Mouse (Mus musculus) limb, embryonic 11.5 days (tissue): Measurements from ENCODE around the gene Ggt5. TPM values are rescaled to one million over a fixed set of nuclear protein-coding genes. Genes with fewer than 3 reads are reported as not detected.
"Not testable (repeated sequence)": the region's sequence is repeated elsewhere in the genome, so short reads cannot be mapped to it uniquely, and the experiment has no call there.

Experiments
- ATAC-seq: fragments of 200-750 bp; cut with Nextera tagmentation; 2 replicates; pipeline ENCODE4 v1.8.0; 2017; ENCODE audit warnings: low read depth; ENCODE audit not compliant: insufficient number of reproducible peaks, low FRiP score, low TSS enrichment
- DNase-seq: peaks from one replicate; pipeline ENCODE4 v3.0.0-alpha.2; 2015; ENCODE audit warnings: low spot score
- H3K27ac ChIP-seq: fragments of 300-500 bp; sonication (generic); replicated peaks from 2 replicates; pipeline ENCODE4 v1.5.1; 2014; ENCODE audit warnings: low read depth, mild to moderate bottlenecking, low read length
- H3K27me3 ChIP-seq: fragments of 300-500 bp; sonication (generic); 2 replicates; pipeline ENCODE4 v1.6.1; 2014; ENCODE audit warnings: mild to moderate bottlenecking, low read length, mixed read lengths; ENCODE audit not compliant: control insufficient read depth, insufficient read depth
- H3K36me3 ChIP-seq: fragments of 300-500 bp; sonication (generic); 2 replicates; pipeline ENCODE4 v1.6.1; 2014; ENCODE audit warnings: mild to moderate bottlenecking, low read length, moderate library complexity, mixed read lengths; ENCODE audit not compliant: control insufficient read depth, insufficient read depth
- H3K4me1 ChIP-seq: fragments of 300-500 bp; sonication (generic); 2 replicates; pipeline ENCODE4 v1.6.1; 2014; ENCODE audit warnings: low read length, mixed read lengths; ENCODE audit not compliant: control insufficient read depth, insufficient read depth
- H3K4me2 ChIP-seq: fragments of 300-500 bp; sonication (generic); 2 replicates; pipeline ENCODE4 v1.6.1; 2014; ENCODE audit warnings: low read depth, mild to moderate bottlenecking, moderate library complexity; ENCODE audit not compliant: severe bottlenecking
- H3K4me3 ChIP-seq: fragments of 300-500 bp; sonication (generic); 2 replicates; pipeline ENCODE4 v1.5.1; 2014; ENCODE audit warnings: low read depth, low read length
- H3K9ac ChIP-seq: fragments of 300-500 bp; sonication (generic); 2 replicates; pipeline ENCODE4 v1.6.1; 2014; ENCODE audit warnings: mild to moderate bottlenecking, low read length
- H3K9me3 ChIP-seq: fragments of 300-500 bp; sonication (generic); 2 replicates; pipeline ENCODE4 v1.6.1; 2016; ENCODE audit warnings: low read length; ENCODE audit not compliant: control insufficient read depth
- WGBS: fragments of 180-500 bp; shearing (Covaris S2); extraction: QIAGEN DNeasy Blood & Tissue Kit; methylation state at CpG from one replicate; pipeline ENCODE4 v1.1.7; 2014; 5-methylcytosine and 5-hydroxymethylcytosine counted together
- polyA plus RNA-seq: library from polyadenylated mRNA; unstranded; fragments of >200 nt; fragmentation: Nextera tagmentation; extraction: Ambion mirVana; gene quantifications from 2 replicates; pipeline ENCODE4 v1.2.1, GENCODE M21; 2014

The Ggt5 gene
- polyA plus RNA-seq, 1 experiment from 2014 or later: 0.41 TPM

DNA sequence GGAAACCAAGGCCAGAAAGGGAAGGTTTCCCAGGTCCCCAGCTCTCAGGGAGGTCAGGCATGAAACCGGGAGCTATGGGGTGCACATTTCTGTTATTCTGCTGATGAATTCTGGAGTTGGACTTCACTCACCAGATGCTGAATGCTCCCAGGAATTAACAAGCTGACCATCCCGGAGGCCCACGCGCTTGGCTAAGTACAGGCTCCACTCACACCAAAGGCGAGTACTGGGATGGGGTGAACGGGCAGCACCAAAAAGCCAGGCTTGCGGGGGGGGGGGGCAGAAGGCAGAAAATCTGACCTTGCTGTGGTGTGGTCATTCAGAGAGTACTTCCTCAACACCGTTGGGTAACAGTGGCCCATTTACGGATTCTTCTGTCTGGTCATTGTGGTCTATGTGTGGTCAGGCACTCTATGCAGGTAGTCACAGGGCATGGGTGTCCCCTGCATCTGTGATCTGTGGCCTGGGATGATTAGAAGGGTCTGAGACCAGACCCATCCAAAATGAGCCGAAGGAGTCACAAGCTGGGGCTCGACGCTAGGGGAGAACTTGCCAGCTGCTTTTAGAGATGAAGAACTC lies 24.4 kb upstream of the Ggt5 start:
- Histone ChIP-seq H3K27ac (no peak overlapping the region), H3K36me3 (no peaks in the 10 kb centered on the region), H3K4me2 (no peak overlapping the region), H3K4me1 (peaks cover 10% of the 10 kb centered on the region), H3K9me3 (no peaks in the 10 kb centered on the region), H3K4me3 (no peak overlapping the region), H3K27me3 (peaks cover 3% of the 10 kb centered on the region; the same call in 1 of the 2 replicates), H3K9ac (no peak overlapping the region)
- WGBS: 87% methylated on average over 12 of the region's 12 CpGs
- no peak for DNase-seq
- no peak for ATAC-seq

DNA sequence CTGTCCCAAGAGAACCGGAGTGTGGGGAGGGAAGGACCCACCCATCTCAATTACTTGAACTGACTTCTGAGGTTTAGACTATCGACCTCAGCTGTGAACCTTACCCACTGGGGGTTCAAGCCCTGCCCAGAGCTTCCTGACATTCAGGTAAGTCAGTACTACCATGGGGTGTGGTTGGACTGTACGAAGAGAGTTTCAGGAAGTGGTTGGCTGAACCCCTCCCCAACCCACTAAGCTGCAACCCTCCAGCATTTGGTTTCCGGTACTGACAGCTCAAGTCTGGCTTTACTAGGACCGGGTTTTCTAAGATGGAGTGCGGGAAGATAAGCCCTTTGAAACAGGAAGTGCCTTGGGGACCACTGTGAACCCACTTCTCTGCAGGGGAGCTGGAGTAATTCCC lies 23.7 kb upstream of the Ggt5 start:
- 70% methylated on average over 6 of the region's 6 CpGs for WGBS

DNA sequence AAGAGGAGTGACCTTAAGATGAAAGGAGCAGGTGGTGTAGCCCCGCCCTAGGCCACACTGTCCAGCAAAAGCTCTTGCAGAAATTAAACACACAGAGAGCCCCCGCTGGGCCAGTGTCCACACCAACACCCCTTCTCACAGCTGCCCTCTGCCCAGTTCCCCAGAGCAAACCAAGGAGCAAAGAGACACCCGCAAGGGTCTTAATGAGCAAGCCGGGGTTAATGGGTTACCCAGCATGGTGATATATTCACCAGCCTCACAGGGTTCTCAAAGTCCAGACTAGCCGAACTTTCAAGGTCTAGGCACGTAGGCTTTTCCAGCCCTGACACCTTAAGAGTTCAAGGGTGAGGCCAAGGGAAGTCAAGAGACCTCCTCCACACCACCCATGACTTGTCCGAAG lies 23.2 kb upstream of the Ggt5 start:
- Histone ChIP-seq H3K9me3 (no peaks in the 10 kb centered on the region), H3K9ac (no peak overlapping the region), H3K27me3 (peaks cover 3% of the 10 kb centered on the region; the same call in 1 of the 2 replicates), H3K36me3 (no peaks in the 10 kb centered on the region), H3K4me3 (no peak overlapping the region), H3K27ac (no peak overlapping the region), H3K4me2 (no peak overlapping the region), H3K4me1 (peaks cover 5% of the 10 kb centered on the region; the same call in 1 of the 2 replicates)
- no peak for DNase-seq
- ATAC-seq: no peak
- 71% methylated on average over 7 of the region's 7 CpGs for WGBS

More for the DNA sequence above, 23.7 kb upstream of the Ggt5 start:
- H3K27me3 ChIP-seq: peaks cover 3% of the 10 kb centered on the region; the same call in 1 of the 2 replicates
- H3K4me1 ChIP-seq: peaks cover 5% of the 10 kb centered on the region
- no peak overlapping the region for H3K4me3 ChIP-seq
- H3K9me3 ChIP-seq: no peaks in the 10 kb centered on the region
- no peak overlapping the region for H3K4me2 ChIP-seq
- ATAC-seq (no peak), DNase-seq (no peak)
- H3K36me3 ChIP-seq: no peaks in the 10 kb centered on the region
- no peak overlapping the region for H3K27ac ChIP-seq
- H3K9ac ChIP-seq: no peak overlapping the region

DNA sequence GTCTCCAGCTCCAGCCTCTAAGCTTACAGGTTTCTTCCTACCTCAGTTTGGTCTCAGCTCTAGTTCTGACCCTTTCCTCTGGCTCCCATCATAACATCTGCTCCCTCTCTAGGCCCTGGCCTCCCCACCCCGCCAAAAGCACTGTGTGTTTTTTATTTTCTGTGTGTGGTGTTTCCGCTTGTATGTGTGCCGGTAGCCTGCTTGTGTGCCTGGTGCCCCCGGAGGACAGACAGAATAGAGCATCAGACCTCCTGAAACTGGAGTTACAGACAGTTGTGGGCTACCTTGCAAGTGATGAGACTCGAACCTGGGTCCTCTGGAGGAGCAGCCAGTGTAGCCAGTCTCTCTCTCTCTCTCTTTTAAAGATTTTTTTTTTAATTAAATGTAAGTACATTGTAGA lies 22.8 kb upstream of the Ggt5 start:
- WGBS: 80% methylated on average over 5 of the region's 5 CpGs
- Histone ChIP-seq H3K9me3 (no peaks in the 10 kb centered on the region), H3K4me1 (peaks cover 9% of the 10 kb centered on the region), H3K27ac (no peak overlapping the region), H3K4me2 (no peak overlapping the region), H3K4me3 (no peak overlapping the region), H3K27me3 (no peaks in the 10 kb centered on the region), H3K36me3 (no peaks in the 10 kb centered on the region), H3K9ac (no peak overlapping the region)
- ATAC-seq: no peak
- no peak for DNase-seq

DNA sequence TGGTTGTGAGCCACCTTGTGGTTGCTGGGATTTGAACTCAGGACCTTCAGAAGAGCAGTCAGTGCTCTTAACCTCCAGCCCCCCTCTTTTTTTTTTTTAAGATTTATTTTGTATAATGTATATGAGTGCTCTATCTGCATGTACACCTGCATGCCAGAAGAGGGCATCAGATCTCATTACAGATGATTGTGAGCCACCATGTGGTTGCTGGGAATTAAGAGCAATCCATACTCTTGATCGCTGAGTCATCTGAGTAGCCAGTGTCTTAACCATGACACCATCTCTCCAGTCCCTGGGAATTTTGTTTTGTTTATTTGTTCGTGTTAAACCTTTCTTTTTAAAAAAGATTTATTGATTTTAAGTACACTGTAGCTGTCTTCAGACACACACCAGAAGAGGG lies 22.4 kb upstream of the Ggt5 start:
- H3K4me1 ChIP-seq: not testable (repeated sequence)

DNA sequence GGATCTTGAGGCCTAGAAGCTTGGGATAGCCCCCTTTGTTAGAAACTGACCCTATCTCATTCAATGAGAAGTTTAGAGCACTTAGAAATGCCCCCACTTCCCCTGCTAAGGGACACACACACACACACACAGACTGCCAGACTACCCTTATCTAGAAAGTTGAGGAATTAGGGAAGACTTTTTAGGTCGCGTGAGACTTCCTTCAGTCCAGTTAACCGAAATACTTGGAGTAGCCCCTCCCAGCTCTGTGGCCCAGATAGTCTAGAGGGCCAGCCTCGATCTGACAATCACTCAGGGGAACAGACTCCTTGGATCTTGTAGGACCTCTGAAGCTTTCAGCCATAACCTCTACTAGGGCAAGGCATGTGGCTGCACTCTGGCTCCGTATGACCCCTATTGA lies 21.1 kb upstream of the Ggt5 start:
- no peaks in the 10 kb centered on the region for H3K9me3 ChIP-seq
- H3K27ac ChIP-seq: no peak overlapping the region
- no peaks in the 10 kb centered on the region for H3K27me3 ChIP-seq
- no peak overlapping the region for H3K4me2 ChIP-seq
- ATAC-seq (no peak), DNase-seq (no peak)
- no peaks in the 10 kb centered on the region for H3K36me3 ChIP-seq
- H3K9ac ChIP-seq: no peak overlapping the region
- H3K4me1 ChIP-seq: peaks cover 10% of the 10 kb centered on the region
- H3K4me3 ChIP-seq: no peak overlapping the region
- WGBS: 40% methylated on average over 5 of the region's 5 CpGs

More for the DNA sequence above, 22.4 kb upstream of the Ggt5 start:
- not testable (repeated sequence) for ATAC-seq, H3K4me2 ChIP-seq, H3K4me3 ChIP-seq, H3K9me3 ChIP-seq, H3K9ac ChIP-seq, H3K27ac ChIP-seq, DNase-seq, H3K27me3 ChIP-seq, H3K36me3 ChIP-seq
- WGBS: 79% methylated on average over 2 of the region's 2 CpGs

DNA sequence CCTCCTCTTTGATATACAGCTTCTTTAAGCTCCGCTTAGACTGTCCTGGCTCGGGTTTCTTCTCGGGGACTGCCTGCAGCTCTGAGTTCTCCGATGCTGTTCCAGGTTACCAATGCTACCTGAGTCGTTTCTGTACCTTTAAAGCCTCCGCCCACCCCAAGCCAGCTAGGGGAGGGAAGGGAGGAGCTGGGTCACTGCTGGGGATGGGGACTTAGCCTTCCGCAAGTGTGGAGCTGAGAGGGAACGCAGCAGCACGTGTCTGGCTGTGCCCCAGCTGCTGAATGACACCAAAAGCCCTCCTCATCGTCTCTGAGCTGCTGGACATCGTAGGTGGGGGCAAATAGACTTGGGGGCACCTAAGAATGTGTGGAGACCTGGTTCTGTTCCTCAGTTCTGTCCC lies 20.7 kb upstream of the Ggt5 start:
- H3K9ac ChIP-seq: no peak overlapping the region

DNA sequence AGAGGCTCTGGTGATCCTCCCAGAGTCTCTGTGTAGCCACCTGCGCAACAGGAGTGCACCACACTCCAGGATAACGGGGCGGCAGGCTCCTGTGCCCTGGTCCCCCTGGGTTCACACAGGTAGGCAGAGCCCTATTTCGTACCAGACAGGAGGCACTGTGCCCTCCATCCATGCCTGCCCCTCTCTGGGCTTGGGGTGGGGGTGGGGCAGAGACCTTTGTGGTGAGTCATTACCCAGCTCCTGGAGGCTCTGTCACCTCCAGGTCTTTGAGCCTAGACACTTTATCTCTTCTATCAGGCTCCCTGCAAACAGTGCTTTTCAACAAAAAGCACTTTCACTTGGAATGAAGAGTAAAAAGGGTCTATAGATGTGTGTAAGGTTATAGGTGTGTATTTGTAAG lies 20.3 kb upstream of the Ggt5 start:
- H3K4me3 ChIP-seq: no peak overlapping the region
- H3K4me2 ChIP-seq: no peak overlapping the region
- 19% methylated on average over 4 of the region's 4 CpGs for WGBS
- H3K9ac ChIP-seq: no peak overlapping the region
- H3K36me3 ChIP-seq: no peaks in the 10 kb centered on the region
- no peaks in the 10 kb centered on the region for H3K27me3 ChIP-seq
- no peaks in the 10 kb centered on the region for H3K9me3 ChIP-seq
- H3K4me1 ChIP-seq: peaks cover 10% of the 10 kb centered on the region
- ATAC-seq (no peak), DNase-seq (no peak)
- no peak overlapping the region for H3K27ac ChIP-seq

More for the DNA sequence above, 20.7 kb upstream of the Ggt5 start:
- DNase-seq (no peak), ATAC-seq (no peak)
- WGBS: 6% methylated on average over 11 of the region's 11 CpGs
- Histone ChIP-seq H3K27ac (no peak overlapping the region), H3K4me1 (peaks cover 10% of the 10 kb centered on the region), H3K4me3 (no peak overlapping the region), H3K36me3 (no peaks in the 10 kb centered on the region), H3K9me3 (no peaks in the 10 kb centered on the region), H3K4me2 (no peak overlapping the region), H3K27me3 (no peaks in the 10 kb centered on the region)
